Mouse (Mus musculus): ENCODE data around the gene Arl8b. TPM values are rescaled to one million over a fixed set of nuclear protein-coding genes. Genes with fewer than 3 reads are reported as not detected.

Arl8b gene
- polyA plus RNA-seq, 1 experiment, result 41.2 TPM

- H3K36me3 ChIP-seq (ENCODE audit: control insufficient read depth, insufficient read depth), result peaks cover 40% of the 10 kb centered on the region
- H3ac ChIP-seq (ENCODE audit: control insufficient read depth, insufficient read length), result no peak overlapping the region
- H3K27me3 ChIP-seq (ENCODE audit: control insufficient read depth, insufficient read depth, insufficient read length), result no peaks in the 10 kb centered on the region
- peaks cover 29% of the 10 kb centered on the region for H3K79me2 ChIP-seq (ENCODE audit: control insufficient read depth, insufficient read depth)
- H3K4me3 ChIP-seq, result no peak overlapping the region
- H3K4me2 ChIP-seq (ENCODE audit: low read depth), result no peak overlapping the region
- TF ChIP-seq MYOD1 (IDR thresholded peaks at IDR 0.05; ENCODE audit: control insufficient read depth in 1 of 3, insufficient read length in 2 of 3, low read depth in 2 of 3), result no peak
- no peak for TF ChIP-seq USF1 (IDR thresholded peaks at IDR 0.05; ENCODE audit: low read depth)
- no peak for TF ChIP-seq SRF (IDR thresholded peaks at IDR 0.05; ENCODE audit: control insufficient read depth, insufficient read length, low read depth)
- TF ChIP-seq REST (IDR thresholded peaks at IDR 0.05; ENCODE audit: insufficient read depth, insufficient read length), result no peak
These were observed 55.1 kb downstream of the Arl8b start for GRCm38 (mm10) chr6:108837958-108838357.

- H3K4me3 ChIP-seq, result no peak overlapping the region
- TF ChIP-seq TCF12 (IDR thresholded peaks at IDR 0.05; ENCODE audit: insufficient read depth, poor library complexity, severe bottlenecking) (no peak), POLR2AphosphoS2 (IDR thresholded peaks at IDR 0.05; ENCODE audit: insufficient read length, low read depth) (no peak), E2F4 (IDR thresholded peaks at IDR 0.05; ENCODE audit: insufficient read depth) (no peak), POLR2A (IDR thresholded peaks at IDR 0.05; ENCODE audit: insufficient read length, low read depth) (no peak), CEBPB (IDR thresholded peaks at IDR 0.05; ENCODE audit: insufficient read depth, poor library complexity, severe bottlenecking) (no peak), SRF (IDR thresholded peaks at IDR 0.05; ENCODE audit: control insufficient read depth, insufficient read length, low read depth) (no peak), MYOG (IDR thresholded peaks at IDR 0.05; ENCODE audit: control insufficient read depth in 1 of 3, insufficient read depth in 1 of 3, insufficient read length in 2 of 3, low read depth in 2 of 3) (no peak), MYOD1 (IDR thresholded peaks at IDR 0.05; ENCODE audit: control insufficient read depth in 1 of 3, insufficient read length in 2 of 3, low read depth in 2 of 3) (no peak)
- peaks cover 14% of the 10 kb centered on the region for H3K79me2 ChIP-seq (ENCODE audit: control insufficient read depth, insufficient read depth)
- H3K27me3 ChIP-seq (ENCODE audit: control insufficient read depth, insufficient read depth, insufficient read length), result no peaks in the 10 kb centered on the region
- no peak overlapping the region for H3K4me2 ChIP-seq (ENCODE audit: low read depth)
- no peak overlapping the region for H3ac ChIP-seq (ENCODE audit: control insufficient read depth, insufficient read length)
- peaks cover 33% of the 10 kb centered on the region for H3K36me3 ChIP-seq (ENCODE audit: control insufficient read depth, insufficient read depth)
These were observed 56.5 kb downstream of the Arl8b start for GRCm38 (mm10) chr6:108839432-108839831.

GRCm38 (mm10) chr6:108840861-108841640 is 58.2 kb downstream of the Arl8b start:
- TF ChIP-seq POLR2AphosphoS2 (IDR thresholded peaks at IDR 0.05; ENCODE audit: insufficient read length, low read depth), result no peak
- no peak for TF ChIP-seq E2F4 (IDR thresholded peaks at IDR 0.05; ENCODE audit: insufficient read depth)
- TF ChIP-seq TCF3 (IDR thresholded peaks at IDR 0.05; ENCODE audit: insufficient read length, low read depth), result no peak
- TF ChIP-seq MYOD1 (IDR thresholded peaks at IDR 0.05; ENCODE audit: control insufficient read depth in 1 of 3, insufficient read length in 2 of 3, low read depth in 2 of 3), result no peak
- TF ChIP-seq TCF12 (IDR thresholded peaks at IDR 0.05; ENCODE audit: insufficient read depth, poor library complexity, severe bottlenecking), result no peak
- no peak for TF ChIP-seq MYOG (IDR thresholded peaks at IDR 0.05; ENCODE audit: control insufficient read depth in 1 of 3, insufficient read depth in 1 of 3, insufficient read length in 2 of 3, low read depth in 2 of 3)
- TF ChIP-seq CEBPB (IDR thresholded peaks at IDR 0.05; ENCODE audit: insufficient read depth, poor library complexity, severe bottlenecking), result no peak
- TF ChIP-seq SRF (IDR thresholded peaks at IDR 0.05; ENCODE audit: control insufficient read depth, insufficient read length, low read depth), result no peak
- no peak for TF ChIP-seq USF1 (IDR thresholded peaks at IDR 0.05; ENCODE audit: low read depth)
- TF ChIP-seq MAX (IDR thresholded peaks at IDR 0.05; ENCODE audit: low read depth), result no peak
- no peak for TF ChIP-seq POLR2A (IDR thresholded peaks at IDR 0.05; ENCODE audit: insufficient read length, low read depth)
- no peak for TF ChIP-seq REST (IDR thresholded peaks at IDR 0.05; ENCODE audit: insufficient read depth, insufficient read length)
- Histone ChIP-seq H3K36me3 (ENCODE audit: control insufficient read depth, insufficient read depth) (peaks cover 46% of the 10 kb centered on the region), H3K4me2 (ENCODE audit: low read depth) (no peak overlapping the region), H3K27me3 (ENCODE audit: control insufficient read depth, insufficient read depth, insufficient read length) (no peaks in the 10 kb centered on the region), H3K4me3 (no peak overlapping the region), H3K79me2 (ENCODE audit: control insufficient read depth, insufficient read depth) (peaks cover 10% of the 10 kb centered on the region), H3ac (ENCODE audit: control insufficient read depth, insufficient read length) (no peak overlapping the region)

- peaks cover 37% of the 10 kb centered on the region for H3K36me3 ChIP-seq (ENCODE audit: control insufficient read depth, insufficient read depth)
- no peaks in the 10 kb centered on the region for H3K27me3 ChIP-seq (ENCODE audit: control insufficient read depth, insufficient read depth, insufficient read length)
- no peak overlapping the region for H3ac ChIP-seq (ENCODE audit: control insufficient read depth, insufficient read length)
- no peaks in the 10 kb centered on the region for H3K79me2 ChIP-seq (ENCODE audit: control insufficient read depth, insufficient read depth)
- H3K4me3 ChIP-seq, result no peak overlapping the region
- TF ChIP-seq REST (IDR thresholded peaks at IDR 0.05; ENCODE audit: insufficient read depth, insufficient read length), result no peak
- TF ChIP-seq USF1 (IDR thresholded peaks at IDR 0.05; ENCODE audit: low read depth), result no peak
- peak; percentile 99 for TF ChIP-seq CEBPB (IDR thresholded peaks at IDR 0.05; ENCODE audit: insufficient read depth, poor library complexity, severe bottlenecking)
- TF ChIP-seq POLR2AphosphoS2 (IDR thresholded peaks at IDR 0.05; ENCODE audit: insufficient read length, low read depth), result no peak
- no peak for TF ChIP-seq E2F4 (IDR thresholded peaks at IDR 0.05; ENCODE audit: insufficient read depth)
- TF ChIP-seq MYOG (IDR thresholded peaks at IDR 0.05; ENCODE audit: control insufficient read depth in 1 of 3, insufficient read depth in 1 of 3, insufficient read length in 2 of 3, low read depth in 2 of 3), result peak in 1 of 3 experiments; percentile 6
- TF ChIP-seq MYOD1 (IDR thresholded peaks at IDR 0.05; ENCODE audit: control insufficient read depth in 1 of 3, insufficient read length in 2 of 3, low read depth in 2 of 3), result no peak
- TF ChIP-seq TCF3 (IDR thresholded peaks at IDR 0.05; ENCODE audit: insufficient read length, low read depth), result no peak
- TF ChIP-seq MAX (IDR thresholded peaks at IDR 0.05; ENCODE audit: low read depth), result peak; percentile 11
- peak; percentile 13 for TF ChIP-seq TCF12 (IDR thresholded peaks at IDR 0.05; ENCODE audit: insufficient read depth, poor library complexity, severe bottlenecking)
- TF ChIP-seq SRF (IDR thresholded peaks at IDR 0.05; ENCODE audit: control insufficient read depth, insufficient read length, low read depth), result no peak
- no peak for TF ChIP-seq POLR2A (IDR thresholded peaks at IDR 0.05; ENCODE audit: insufficient read length, low read depth)
- H3K4me2 ChIP-seq (ENCODE audit: low read depth), result peak overlapping the region; percentile 13
These were observed 60.8 kb downstream of the Arl8b start for GRCm38 (mm10) chr6:108843664-108844063.

All from myocyte (in vitro differentiated cells).